Mouse (Mus musculus): ENCODE data around the gene Cfap69. TPM values are rescaled to one million over a fixed set of nuclear protein-coding genes. Genes with fewer than 3 reads are reported as not detected.

Cfap69 gene
- total RNA-seq, 2 experiments from 2014 or later = 0.11 TPM; not detected in 1

Other genes with a start within 250 kb of the Cfap69 start
- gene Cdk14, start 243.9 kb downstream of the Cfap69 start, total RNA-seq (2021) = 1 to 10 TPM; 2.8 to 2.9 TPM
- gene 1700015F17Rik, start 185.1 kb downstream of the Cfap69 start, total RNA-seq (2021) = not detected
- 10 to 100 TPM in 1 of 2 experiments, 1 to 10 TPM in 1; 9.0 to 10.7 TPM for gene Cldn12, start 149.3 kb downstream of the Cfap69 start, total RNA-seq (2021)
- 1 to 10 TPM; 6.6 to 7.7 TPM for gene Gtpbp10, start 104.7 kb downstream of the Cfap69 start, total RNA-seq (2021)
- not detected for gene Gm8773, start 90.4 kb downstream of the Cfap69 start, total RNA-seq (2021)
- under 1 TPM; 0.21 to 0.71 TPM for gene Steap2, start 30.3 kb upstream of the Cfap69 start, total RNA-seq (2021)
- gene Steap1, start 85.1 kb upstream of the Cfap69 start, total RNA-seq (2021) = not detected

Data from gastrocnemius, adult 18-20 months (tissue).